11 mouse cellular contexts compared by ENCODE assay signal in the genomic region with DNA sequence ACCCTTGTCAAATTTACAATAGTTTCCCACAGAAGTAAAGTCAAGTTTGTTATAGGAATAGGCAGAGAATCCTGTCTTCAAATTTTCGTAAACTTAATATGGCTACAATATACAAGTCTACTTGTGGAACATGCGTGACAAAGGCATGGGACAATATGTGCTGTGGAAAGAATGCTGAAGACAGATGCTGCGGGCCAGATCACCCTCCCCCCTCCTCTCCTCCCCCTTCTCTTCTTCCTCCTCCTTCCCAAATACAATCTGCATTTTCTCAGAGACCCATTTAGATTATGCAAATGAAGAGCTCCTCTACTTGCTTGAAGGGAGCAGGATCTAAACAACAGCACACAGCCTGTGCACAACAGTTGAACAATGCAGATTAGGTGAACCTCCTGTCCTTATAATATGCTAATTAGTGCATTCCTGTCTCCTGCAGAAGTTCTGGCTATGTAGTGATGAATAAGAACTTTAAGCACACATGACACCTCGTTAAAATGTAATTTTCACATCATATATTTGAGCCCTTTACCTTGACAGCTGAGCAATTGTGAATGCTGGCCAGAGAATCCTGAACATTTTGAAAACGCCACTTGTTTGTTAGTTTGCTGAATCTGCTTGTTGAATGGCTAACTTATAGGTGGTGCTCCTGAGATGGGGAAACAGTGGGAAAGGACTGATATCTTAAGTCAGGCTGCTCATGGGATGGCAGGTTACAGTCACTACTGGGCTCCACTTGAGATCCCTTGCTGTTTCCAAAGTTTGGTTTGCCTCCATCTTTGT.
DNase-seq lines count a peak whose midpoint lies in the region; ATAC-seq lines count a peak whose summit lies in the region.
"Had no signal": no experiment of that assay in that cellular context is flagged by ENCODE, and none has a peak within 500 bp of the region (broad histone marks: within the 10 kb centered on the region; RNA-seq: fewer than 3 reads in every experiment).

No protein-coding gene starts in this region.

- ATAC-seq in heart, embryonic 14.5 days (ENCODE audit: insufficient number of reproducible peaks, insufficient read depth, low FRiP score, low read depth), result no peak
- ATAC-seq in midbrain, embryonic 13.5 days, result peak; percentile 70
- ATAC-seq: CD4-positive, CD25-positive, alpha-beta regulatory T cell, adult 4 months had no signal

- WGBS in heart, embryonic 14.5 days, result 51% methylated on average over 5 of the region's 5 CpGs
- 15% methylated on average over 5 of the region's 5 CpGs for WGBS in midbrain, embryonic 13.5 days

- no peak for DNase-seq in heart, postnatal 4 days
- peak; percentile 81 for DNase-seq in R1 (ENCODE audit: low read depth, low spot score)
- DNase-seq in forelimb bud, embryonic 11.5 days (ENCODE audit: low read depth, low spot score), result peak; percentile 46
- no peak for DNase-seq in urinary bladder, adult 18-20 months (ENCODE audit: low spot score in 2 of 2)
- DNase-seq in T-cell, adult 2 months (ENCODE audit: low spot score), result no peak
- DNase-seq in kidney, postnatal 10 days, result no peak
- DNase-seq: cerebellum, adult 8-10 months had no signal

- H3K4me2 ChIP-seq in heart, embryonic 14.5 days (ENCODE audit: low read length), result peak overlapping the region; percentile 50
- peak overlapping the region; percentile 33 for H3K4me2 ChIP-seq in midbrain, embryonic 13.5 days (replicated peaks)

- H3K36me3 ChIP-seq in heart, embryonic 14.5 days (ENCODE audit: control insufficient read depth, insufficient read depth, low read length), result no peaks in the 10 kb centered on the region
- H3K36me3 ChIP-seq in midbrain, embryonic 13.5 days, result no peaks in the 10 kb centered on the region

- H3K27me3 ChIP-seq in heart, embryonic 14.5 days (ENCODE audit: control insufficient read depth, insufficient read depth, low read length), result no peaks in the 10 kb centered on the region
- H3K27me3 ChIP-seq in midbrain, embryonic 13.5 days, result no peaks in the 10 kb centered on the region

- 0 out of 4 replicates have a peak, but pooled peaks cover 0 to 7% of the 10 kb centered on the region in 2 experiments for H3K4me1 ChIP-seq in heart, embryonic 14.5 days (ENCODE audit: control insufficient read depth in 2 of 2, insufficient read depth in 2 of 2, low read length in 2 of 2)
- peaks cover 23% of the 10 kb centered on the region for H3K4me1 ChIP-seq in midbrain, embryonic 13.5 days (replicated peaks)

- no peak overlapping the region for H3K9ac ChIP-seq in heart, embryonic 14.5 days (ENCODE audit: low read length)
- H3K9ac ChIP-seq in midbrain, embryonic 13.5 days (replicated peaks), result no peak overlapping the region
- H3K9ac ChIP-seq: liver, embryonic 14.5 days had no signal

- 0 out of 4 replicates have a peak overlapping the region, but pooled peaks of 1 of the 2 experiments have one; percentile 2 for H3K4me3 ChIP-seq in heart, embryonic 14.5 days (ENCODE audit: control insufficient read depth in 1 of 2, insufficient read depth in 1 of 2, low read depth in 1 of 2, low read length in 2 of 2)
- no peak overlapping the region for H3K4me3 ChIP-seq in midbrain, embryonic 13.5 days (replicated peaks)

- no peak overlapping the region for H3K27ac ChIP-seq in heart, embryonic 14.5 days (replicated peaks in 1 of 2; ENCODE audit: control insufficient read depth in 1 of 2, insufficient read depth in 1 of 2, low read depth in 2 of 2, low read length in 2 of 2)
- H3K27ac ChIP-seq in midbrain, embryonic 13.5 days, result peak overlapping the region; percentile 5; the same call in 1 of the 2 replicates
- H3K27ac ChIP-seq: liver, embryonic 14.5 days had no signal

- H3K9me3 ChIP-seq in heart, embryonic 14.5 days (ENCODE audit: control insufficient read depth, low read length), result no peaks in the 10 kb centered on the region
- H3K9me3 ChIP-seq in midbrain, embryonic 13.5 days, result no peaks in the 10 kb centered on the region

Comparison
In these comparisons a context has a peak if more than half of its experiments do, and no peak if none do; other contexts are left out.
1. DNase-seq: peak in R1 (single experiment) and forelimb bud, embryonic 11.5 days (single experiment); none in heart, postnatal 4 days (single experiment), urinary bladder, adult 18-20 months (0 of 2), T-cell, adult 2 months (single experiment) and kidney, postnatal 10 days (single experiment).